Mouse (Mus musculus): ENCODE measurements around the gene Tmem150c. TPM values are rescaled to one million over a fixed set of nuclear protein-coding genes. Genes with fewer than 3 reads are reported as not detected.

Gene Tmem150c
- polyA plus RNA-seq (2014; fragmentation: Illumina TruSeq; extraction: RNeasy Lipid Tissue Mini Kit (QIAGEN cat#74804); ENCODE audit: low read depth, low replicate concordance): 8.4 TPM

GRCm38 (mm10) chr5:100159638-100159973, at the start of gene Tmem150c:
TSS of gene Tmem150c (minus strand) at chr5:100159808.

DNA sequence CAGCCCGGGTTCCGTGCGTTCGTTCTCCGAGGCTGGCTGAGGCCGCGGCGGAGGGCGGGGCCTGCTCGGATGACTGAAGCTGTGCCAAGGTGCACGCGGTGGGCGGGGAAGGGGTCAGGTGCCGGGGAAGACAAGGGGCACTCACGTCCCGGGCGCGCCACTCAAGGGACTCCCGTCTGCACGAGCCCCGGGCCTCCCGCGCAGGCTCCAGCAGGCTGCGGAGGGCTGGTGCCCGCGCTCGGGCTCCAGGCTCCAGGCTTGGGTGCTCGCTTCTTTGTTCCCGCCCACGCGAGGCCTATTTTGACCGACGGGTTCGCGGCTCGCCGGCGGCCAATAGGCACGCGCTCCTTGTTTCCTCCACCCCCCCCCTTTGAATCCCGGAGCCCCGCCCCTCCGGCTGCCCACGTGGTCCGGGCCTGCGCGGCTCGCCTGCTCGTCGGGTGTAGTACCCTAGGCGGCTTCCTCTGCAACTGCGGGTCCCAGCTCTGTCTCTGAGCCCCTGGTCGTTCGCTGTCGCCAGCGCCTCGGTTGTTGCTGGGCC, 119.9 kb downstream of the Tmem150c start, which contains the start of the genes Hnrnpdl and Enoph1:
Hnrnpdl (minus strand) TSS at position 63 of the 541 bp plus-strand sequence.
Enoph1 (plus strand) TSS at position 384 of the 541 bp plus-strand sequence.

Other genes starting within 250 kb of the Tmem150c start
- 255 TPM for gene Hnrnpd, start 180.9 kb downstream of the Tmem150c start, polyA plus RNA-seq (2014; fragmentation: Illumina TruSeq; extraction: RNeasy Lipid Tissue Mini Kit (QIAGEN cat#74804); ENCODE audit: low read depth, low replicate concordance)
- not detected for gene 4930524J08Rik, start 180.7 kb downstream of the Tmem150c start, polyA plus RNA-seq (2014; fragmentation: Illumina TruSeq; extraction: RNeasy Lipid Tissue Mini Kit (QIAGEN cat#74804); ENCODE audit: low read depth, low replicate concordance)
- 132 TPM for gene Hnrnpdl, start 120.1 kb downstream of the Tmem150c start, polyA plus RNA-seq (2014; fragmentation: Illumina TruSeq; extraction: RNeasy Lipid Tissue Mini Kit (QIAGEN cat#74804); ENCODE audit: low read depth, low replicate concordance)
- gene Enoph1, start 119.8 kb downstream of the Tmem150c start, polyA plus RNA-seq (2014; fragmentation: Illumina TruSeq; extraction: RNeasy Lipid Tissue Mini Kit (QIAGEN cat#74804); ENCODE audit: low read depth, low replicate concordance): 8.0 TPM

Data from kidney, adult 10 weeks (tissue).